Mouse (Mus musculus) stomach, embryonic 14.5 days (tissue): ENCODE results near the gene Col4a5. TPM values are rescaled to one million over a fixed set of nuclear protein-coding genes. Genes with fewer than 3 reads are reported as not detected.

ENCODE experiments used
- ATAC-seq: fragments of 200-750 bp; cut with Nextera tagmentation; 2 replicates; pipeline ENCODE4 v1.8.0; 2017; ENCODE audit warnings: low read depth, moderate TSS enrichment; ENCODE audit not compliant: insufficient number of reproducible peaks, insufficient read depth, low FRiP score
- H3K27ac ChIP-seq: fragments of 300-500 bp; sonication (generic); 2 replicates; pipeline ENCODE4 v1.5.1; 2014; ENCODE audit warnings: mild to moderate bottlenecking, low read length, moderate library complexity, mixed read lengths
- H3K27me3 ChIP-seq: fragments of 300-500 bp; sonication (generic); 2 replicates; pipeline ENCODE4 v1.6.1; 2014; ENCODE audit warnings: low read length, control low read depth, mixed read lengths; ENCODE audit not compliant: control insufficient read depth, insufficient read depth
- H3K36me3 ChIP-seq: fragments of 300-500 bp; sonication (generic); 2 replicates; pipeline ENCODE4 v1.6.1; 2014; ENCODE audit warnings: mild to moderate bottlenecking, control low read depth, low read length, moderate library complexity, mixed read lengths; ENCODE audit not compliant: control insufficient read depth, insufficient read depth
- H3K4me1 ChIP-seq: fragments of 300-500 bp; sonication (generic); 2 replicates; pipeline ENCODE4 v1.6.1; 2014; ENCODE audit warnings: low read length, control low read depth, mixed read lengths; ENCODE audit not compliant: control insufficient read depth, insufficient read depth
- H3K4me2 ChIP-seq: fragments of 300-500 bp; sonication (generic); replicated peaks from 2 replicates; pipeline ENCODE4 v1.6.1; 2014; ENCODE audit warnings: low read depth, low read length, control low read depth
- H3K4me3 ChIP-seq: fragments of 300-500 bp; sonication (generic); 2 replicates; pipeline ENCODE4 v1.5.1; 2014; ENCODE audit warnings: low read depth, low read length, control low read depth
- H3K9ac ChIP-seq: fragments of 300-500 bp; sonication (generic); replicated peaks from 2 replicates; pipeline ENCODE4 v1.6.1; 2014; ENCODE audit warnings: low read depth, mild to moderate bottlenecking, control low read depth, low read length, moderate library complexity, mixed read lengths
- H3K9me3 ChIP-seq: fragments of 300-500 bp; sonication (generic); 2 replicates; pipeline ENCODE4 v1.6.1; 2016; ENCODE audit warnings: low read depth, low read length, control low read depth; ENCODE audit not compliant: control insufficient read depth
- WGBS: fragments of 180-500 bp; shearing (Covaris S2); extraction: QIAGEN DNeasy Blood & Tissue Kit; methylation state at CpG from one replicate; pipeline ENCODE4 v1.1.7; 2014; 5-methylcytosine and 5-hydroxymethylcytosine counted together
- polyA plus RNA-seq: library from polyadenylated mRNA; unstranded; fragments of >200 nt; fragmentation: Nextera tagmentation; extraction: Ambion mirVana; gene quantifications from 2 replicates; pipeline ENCODE4 v1.2.1, GENCODE M21; 2014

Col4a5 gene
- polyA plus RNA-seq, 1 experiment from 2014 or later, result 41.9 TPM

DNA sequence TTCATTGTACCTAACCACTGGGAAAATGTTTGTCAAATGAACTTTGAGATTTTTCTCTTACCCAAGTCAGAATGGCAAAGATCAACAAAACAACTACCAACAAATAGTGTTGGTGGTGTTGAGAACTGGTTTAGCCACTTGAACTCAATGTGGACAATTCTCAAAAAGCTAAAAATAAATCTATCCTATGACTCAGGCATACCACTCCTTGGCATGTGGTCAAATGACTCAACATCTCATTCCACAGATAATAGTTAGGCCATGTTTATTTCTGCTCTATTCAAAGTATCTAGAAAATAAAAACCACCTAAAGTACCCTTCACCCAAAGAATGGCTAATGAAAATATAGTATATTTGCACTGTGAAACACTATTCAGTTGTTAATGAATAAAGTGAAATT, 58.3 kb downstream of the Col4a5 start:
- no peak overlapping the region for H3K4me2 ChIP-seq
- no peak overlapping the region for H3K4me3 ChIP-seq
- H3K4me1 ChIP-seq, result no peaks in the 10 kb centered on the region
- ATAC-seq, result no peak
- no peaks in the 10 kb centered on the region for H3K9me3 ChIP-seq
- H3K27ac ChIP-seq, result no peak overlapping the region
- H3K9ac ChIP-seq, result no peak overlapping the region
- no peaks in the 10 kb centered on the region for H3K36me3 ChIP-seq
- H3K27me3 ChIP-seq, result no peaks in the 10 kb centered on the region

DNA sequence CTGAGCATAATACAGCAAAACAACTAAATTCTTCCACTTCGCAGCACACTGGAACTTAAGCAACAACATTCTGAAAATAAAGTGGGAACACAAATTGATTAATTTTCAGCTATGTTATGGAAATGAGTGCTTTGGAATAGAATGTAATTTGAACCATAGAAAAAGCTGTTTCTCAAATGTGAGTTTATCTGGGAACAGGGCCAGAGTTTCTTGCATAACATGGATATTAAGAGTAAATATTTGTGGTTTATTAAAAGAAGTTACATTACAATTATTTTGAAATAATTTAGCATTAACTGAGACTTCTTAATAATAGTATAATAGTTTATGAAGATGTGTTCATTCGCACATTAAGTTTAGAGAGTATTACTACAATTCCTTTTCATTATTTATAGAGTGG, 72.3 kb downstream of the Col4a5 start:
- Histone ChIP-seq H3K4me3 (no peak overlapping the region), H3K4me1 (no peaks in the 10 kb centered on the region), H3K9me3 (no peaks in the 10 kb centered on the region), H3K27ac (no peak overlapping the region), H3K9ac (no peak overlapping the region), H3K36me3 (no peaks in the 10 kb centered on the region), H3K4me2 (no peak overlapping the region), H3K27me3 (no peaks in the 10 kb centered on the region)
- no peak for ATAC-seq
- WGBS, result 76% methylated on average over 2 of the region's 2 CpGs

- H3K4me2 ChIP-seq, result no peak overlapping the region
- ATAC-seq, result no peak
- H3K27ac ChIP-seq, result no peak overlapping the region
- H3K4me3 ChIP-seq, result no peak overlapping the region
- H3K9ac ChIP-seq, result no peak overlapping the region
- no peaks in the 10 kb centered on the region for H3K36me3 ChIP-seq
- H3K9me3 ChIP-seq, result no peaks in the 10 kb centered on the region
- no peaks in the 10 kb centered on the region for H3K27me3 ChIP-seq
- WGBS, result 32% methylated on average over 3 of the region's 3 CpGs
- H3K4me1 ChIP-seq, result no peaks in the 10 kb centered on the region
These were observed 115.1 kb downstream of the Col4a5 start for GRCm38 (mm10) chrX:141590242-141590641.

GRCm38 (mm10) chrX:141721725-141722124, 246.5 kb downstream of the Col4a5 start:
- peak overlapping the region; percentile 28 for H3K4me3 ChIP-seq
- no peak overlapping the region for H3K27ac ChIP-seq
- no peak for ATAC-seq
- H3K9ac ChIP-seq, result no peak overlapping the region
- peaks cover 30% of the 10 kb centered on the region for H3K27me3 ChIP-seq
- H3K9me3 ChIP-seq, result no peaks in the 10 kb centered on the region
- H3K36me3 ChIP-seq, result no peaks in the 10 kb centered on the region
- H3K4me1 ChIP-seq, result no peaks in the 10 kb centered on the region
- 18% methylated on average over 33 of the region's 33 CpGs for WGBS
- H3K4me2 ChIP-seq, result peak overlapping the region; percentile 54

DNA sequence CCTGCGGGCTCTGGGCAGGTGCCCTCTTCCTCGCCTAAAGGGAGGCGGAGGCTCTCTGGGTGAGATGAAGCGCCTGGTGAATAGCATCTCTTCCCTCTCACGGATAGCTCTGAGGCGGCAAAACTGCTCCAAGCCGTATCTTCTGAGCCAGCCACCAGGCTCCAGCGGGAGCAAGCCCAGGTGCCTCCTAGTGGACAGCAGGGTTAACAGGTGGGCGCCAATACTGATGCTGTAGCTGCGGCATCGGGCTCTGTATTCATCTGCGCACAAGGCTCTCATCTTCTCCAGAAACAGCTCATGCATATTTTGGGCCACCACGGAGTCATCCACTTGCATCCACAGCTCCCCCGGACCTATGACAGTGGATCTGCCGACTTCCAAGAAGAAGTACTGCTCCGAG, 248.8 kb downstream of the Col4a5 start:
- 26% methylated on average over 16 of the region's 16 CpGs for WGBS
- Histone ChIP-seq H3K9ac (no peak overlapping the region), H3K27me3 (peaks cover 35% of the 10 kb centered on the region), H3K9me3 (no peaks in the 10 kb centered on the region), H3K27ac (no peak overlapping the region), H3K4me3 (peak overlapping the region; percentile 33), H3K4me2 (peak overlapping the region; percentile 52), H3K36me3 (no peaks in the 10 kb centered on the region), H3K4me1 (no peaks in the 10 kb centered on the region)
- ATAC-seq, result no peak

DNA sequence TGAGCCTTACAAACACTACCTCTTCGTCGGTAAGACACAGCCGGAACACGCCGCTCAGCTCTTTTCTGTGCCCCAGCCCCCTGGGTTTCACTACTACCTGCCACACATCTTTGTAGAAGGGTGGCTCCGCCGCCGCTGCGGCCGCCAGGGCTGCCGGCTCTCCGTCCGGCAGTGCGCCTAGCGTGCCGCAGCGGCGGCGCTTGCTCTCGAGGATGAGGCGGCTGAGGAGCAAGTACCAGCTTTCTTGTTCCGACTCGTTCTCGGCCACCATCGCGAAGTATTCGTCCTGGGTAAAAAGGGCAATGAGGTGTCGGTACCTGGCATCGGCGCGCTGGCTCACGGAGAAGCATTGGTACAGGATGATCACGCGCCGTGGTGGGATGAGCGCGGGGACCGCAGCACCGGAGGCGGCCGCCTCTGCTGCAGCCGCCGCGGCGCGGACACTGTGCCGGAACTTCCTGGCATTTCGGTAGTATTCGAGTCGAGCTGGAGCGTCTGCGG, 249.3 kb downstream of the Col4a5 start:
- no peaks in the 10 kb centered on the region for H3K9me3 ChIP-seq
- ATAC-seq, result peak; percentile 49; the same call in 1 of the 2 replicates
- no peaks in the 10 kb centered on the region for H3K36me3 ChIP-seq
- no peaks in the 10 kb centered on the region for H3K4me1 ChIP-seq
- peaks cover 35% of the 10 kb centered on the region for H3K27me3 ChIP-seq
- no peak overlapping the region for H3K9ac ChIP-seq
- H3K4me2 ChIP-seq, result peak overlapping the region; percentile 52
- WGBS, result 25% methylated on average over 52 of the region's 52 CpGs
- H3K27ac ChIP-seq, result no peak overlapping the region
- H3K4me3 ChIP-seq, result peak overlapping the region; percentile 33

DNA sequence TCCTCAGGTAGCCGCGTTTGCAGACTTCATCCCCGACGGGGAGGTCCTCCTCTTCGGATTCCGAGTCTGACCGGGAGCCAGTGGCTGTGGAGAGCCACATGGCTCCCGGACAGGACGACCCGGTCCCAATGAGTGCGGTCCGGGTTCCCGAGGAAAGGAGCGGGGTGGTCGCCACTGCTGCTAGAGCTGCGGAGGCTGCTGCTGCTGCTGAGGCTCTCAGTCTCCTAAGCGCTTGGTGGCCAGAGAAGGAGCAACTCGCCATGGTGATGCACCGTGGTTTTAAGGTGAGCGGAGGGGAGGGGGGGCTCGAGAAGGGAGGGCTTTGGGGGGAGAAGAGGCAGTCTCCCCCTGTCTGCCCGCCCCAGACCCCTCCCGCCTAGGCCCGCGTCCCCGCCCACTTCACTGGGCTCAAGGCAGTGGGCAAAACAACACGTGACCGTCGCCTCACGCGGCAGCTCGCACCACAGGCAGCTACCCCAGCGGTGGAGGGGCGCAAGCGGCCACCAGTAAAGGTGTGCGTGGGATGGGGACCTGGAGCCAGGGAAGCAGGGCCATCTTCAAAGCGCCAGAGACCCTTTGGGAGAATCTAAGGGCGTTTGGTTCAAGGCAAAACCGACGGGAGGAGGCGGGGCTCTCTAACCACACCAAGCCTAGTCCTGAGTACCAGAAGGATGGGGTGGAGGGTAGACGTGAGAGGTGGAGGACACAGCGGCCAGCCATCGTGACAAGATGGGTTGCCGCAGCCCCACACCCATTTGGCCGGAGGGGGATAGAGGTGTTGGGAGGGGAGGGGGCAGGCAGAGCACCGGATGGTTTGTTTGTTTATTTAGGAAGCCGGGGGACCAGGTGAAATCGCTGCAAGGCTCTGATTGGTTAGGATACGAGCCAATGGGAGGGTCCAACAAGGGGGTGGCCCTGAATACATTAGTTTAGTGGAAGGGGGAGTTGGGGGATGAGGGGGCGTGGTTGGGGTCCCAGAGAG, 250.0 kb downstream of the Col4a5 start, which contains the start of gene Irs4:
TSS of gene Irs4 (minus strand) at position 327 of the 982 bp plus-strand sequence.
- peak; percentile 56 for ATAC-seq
- Histone ChIP-seq H3K4me1 (no peaks in the 10 kb centered on the region), H3K4me3 (peak within 1 kb of the TSS; percentile 33), H3K4me2 (peak within 1 kb of the TSS; percentile 52), H3K9ac (no peak within 1 kb of the TSS), H3K9me3 (no peaks in the 10 kb centered on the region), H3K27me3 (peaks cover 35% of the 10 kb centered on the region), H3K36me3 (no peaks in the 10 kb centered on the region), H3K27ac (no peak within 1 kb of the TSS)
- WGBS, result 24% methylated on average over 48 of the region's 51 CpGs

- WGBS, result 56% methylated on average over 5 of the region's 5 CpGs
- Histone ChIP-seq H3K27ac (no peak overlapping the region), H3K27me3 (peaks cover 11% of the 10 kb centered on the region; the same call in 1 of the 2 replicates), H3K4me2 (no peak overlapping the region), H3K9ac (no peak overlapping the region), H3K36me3 (no peaks in the 10 kb centered on the region), H3K4me3 (no peak overlapping the region), H3K9me3 (no peaks in the 10 kb centered on the region), H3K4me1 (no peaks in the 10 kb centered on the region)
- ATAC-seq, result no peak
These were observed 254.4 kb downstream of the Col4a5 start for GRCm38 (mm10) chrX:141729570-141729969.
